Mouse (Mus musculus): ENCODE results near the gene Ifna15. TPM values are rescaled to one million over a fixed set of nuclear protein-coding genes. Genes with fewer than 3 reads are reported as not detected.
A peak's percentile ranks its signal among the peaks of the same experiment; 100 is the strongest.
"Not testable (repeated sequence)": the region's sequence is repeated elsewhere in the genome, so short reads cannot be mapped to it uniquely, and the experiment has no call there.

Gene Ifna15
- not detected in 2 replicates for polyA plus RNA-seq (2012; rRNA removed)

- not testable (repeated sequence) for H3K36me3 ChIP-seq (ENCODE audit: control insufficient read depth, insufficient read depth, low read length); H3K4me1 ChIP-seq (ENCODE audit: control insufficient read depth, insufficient read depth, insufficient read length, low read length); H3K27me3 ChIP-seq (ENCODE audit: control insufficient read depth, insufficient read depth, low read length); H3K27ac ChIP-seq (ENCODE audit: insufficient read depth, low read depth, low read length); H3K4me3 ChIP-seq (ENCODE audit: low read depth, low read length)
Measured at GRCm38 (mm10) chr4:88558145-88558544, at the start of gene Ifna15. Gene Ifna15, minus strand, starts transcription at chr4:88558245.

DNA sequence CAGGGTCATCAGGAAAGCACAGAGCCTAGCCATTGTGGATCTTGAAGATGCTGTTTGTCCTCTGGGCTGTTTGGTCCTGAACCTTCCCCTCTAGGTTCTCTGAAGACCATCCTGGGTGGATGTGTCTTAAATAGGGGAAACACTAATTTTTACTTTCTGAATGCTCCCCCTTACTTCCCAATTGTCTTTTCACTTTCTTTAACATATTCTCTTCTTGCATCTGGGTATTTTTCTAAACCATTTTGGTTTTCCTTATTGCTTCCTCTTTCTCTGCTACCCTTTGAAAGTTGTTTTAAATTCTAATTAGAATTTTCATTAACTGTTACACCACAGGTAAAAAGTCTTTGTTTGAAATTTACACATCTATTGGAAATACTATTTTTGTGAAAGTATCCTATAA lies 45.2 kb upstream of the Ifna15 start, which contains the start of gene Ifna12:
TSS of gene Ifna12 (minus strand) at position 101 of the 400 bp plus-strand sequence.
- Histone ChIP-seq H3K27me3 (ENCODE audit: control insufficient read depth, insufficient read depth, low read length) (no peaks in the 10 kb centered on the region), H3K27ac (ENCODE audit: insufficient read depth, low read depth, low read length) (no peak within 1 kb of the TSS), H3K4me1 (ENCODE audit: control insufficient read depth, insufficient read depth, insufficient read length, low read length) (no peaks in the 10 kb centered on the region), H3K36me3 (ENCODE audit: control insufficient read depth, insufficient read depth, low read length) (no peaks in the 10 kb centered on the region), H3K4me3 (ENCODE audit: low read depth, low read length) (no peak within 1 kb of the TSS)
- TF ChIP-seq POLR2A (IDR thresholded peaks at IDR 0.05; ENCODE audit: low read depth, low read length) (no peak), CTCF (IDR thresholded peaks at IDR 0.05; ENCODE audit: extremely low read depth, insufficient read length, insufficient replicate concordance, low read depth, low read length) (no peak)

DNA sequence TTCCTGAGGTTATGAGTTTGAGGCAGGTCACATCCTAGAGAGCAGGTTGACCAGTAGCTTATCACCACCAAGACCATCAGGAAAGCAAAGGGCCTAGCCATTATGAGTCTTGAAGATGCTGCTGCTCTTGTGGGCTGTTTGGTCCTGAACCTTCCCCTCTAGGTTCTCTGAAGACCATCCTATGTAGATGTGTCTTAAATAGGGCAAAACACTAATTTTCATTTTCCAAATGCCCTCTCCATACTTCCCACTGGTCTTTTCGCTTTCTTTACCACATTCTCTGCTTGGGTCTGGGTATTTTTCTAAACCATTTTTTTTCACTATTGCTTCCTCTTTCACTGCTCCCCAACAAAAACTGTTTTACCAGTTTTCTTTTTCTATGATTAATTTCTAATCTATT lies 34.2 kb upstream of the Ifna15 start, which contains the start of gene Ifna9:
TSS of gene Ifna9 (minus strand) at position 101 of the 400 bp plus-strand sequence.
- H3K4me1 ChIP-seq (ENCODE audit: control insufficient read depth, insufficient read depth, insufficient read length, low read length), result no peaks in the 10 kb centered on the region
- no peaks in the 10 kb centered on the region for H3K36me3 ChIP-seq (ENCODE audit: control insufficient read depth, insufficient read depth, low read length)
- TF ChIP-seq POLR2A (IDR thresholded peaks at IDR 0.05; ENCODE audit: low read depth, low read length) (no peak), CTCF (IDR thresholded peaks at IDR 0.05; ENCODE audit: extremely low read depth, insufficient read length, insufficient replicate concordance, low read depth, low read length) (no peak)
- H3K27ac ChIP-seq (ENCODE audit: insufficient read depth, low read depth, low read length), result no peak within 1 kb of the TSS
- no peak within 1 kb of the TSS for H3K4me3 ChIP-seq (ENCODE audit: low read depth, low read length)
- H3K27me3 ChIP-seq (ENCODE audit: control insufficient read depth, insufficient read depth, low read length), result no peaks in the 10 kb centered on the region
- 66% methylated on average over 1 of the region's 1 CpGs for WGBS

DNA sequence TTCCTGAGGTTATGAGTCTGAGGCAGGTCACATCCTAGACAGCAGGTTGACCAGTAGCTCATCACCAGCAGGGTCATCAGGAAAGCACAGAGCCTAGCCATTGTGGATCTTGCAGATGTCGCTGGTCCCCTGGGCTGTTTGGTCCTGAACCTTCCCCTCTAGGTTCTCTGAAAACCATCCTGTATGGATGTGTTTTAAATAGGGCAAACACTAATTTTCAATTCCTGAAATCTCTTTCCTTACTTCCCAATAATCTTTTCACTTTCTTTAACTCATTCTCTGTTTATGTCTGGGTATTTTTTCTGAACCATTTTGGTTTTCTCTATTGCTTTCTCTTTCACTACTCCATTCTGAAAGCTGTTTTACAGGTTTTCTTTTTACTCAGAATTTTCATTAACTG lies 13.7 kb upstream of the Ifna15 start, which contains the start of gene Ifna14:
TSS of gene Ifna14 (minus strand) at position 101 of the 400 bp plus-strand sequence.
- Histone ChIP-seq H3K36me3 (ENCODE audit: control insufficient read depth, insufficient read depth, low read length) (no peaks in the 10 kb centered on the region), H3K4me1 (ENCODE audit: control insufficient read depth, insufficient read depth, insufficient read length, low read length) (no peaks in the 10 kb centered on the region), H3K27me3 (ENCODE audit: control insufficient read depth, insufficient read depth, low read length) (no peaks in the 10 kb centered on the region), H3K4me3 (ENCODE audit: low read depth, low read length) (no peak within 1 kb of the TSS), H3K27ac (ENCODE audit: insufficient read depth, low read depth, low read length) (no peak within 1 kb of the TSS)
- WGBS, result 77% methylated on average over 1 of the region's 1 CpGs
- no peak for TF ChIP-seq POLR2A (IDR thresholded peaks at IDR 0.05; ENCODE audit: low read depth, low read length)
- no peak for TF ChIP-seq CTCF (IDR thresholded peaks at IDR 0.05; ENCODE audit: extremely low read depth, insufficient read length, insufficient replicate concordance, low read depth, low read length)

GRCm38 (mm10) chr4:88561791-88562190 lies 3.7 kb upstream of the Ifna15 start:
- Histone ChIP-seq H3K36me3 (ENCODE audit: control insufficient read depth, insufficient read depth, low read length) (no peaks in the 10 kb centered on the region), H3K4me3 (ENCODE audit: low read depth, low read length) (no peak overlapping the region), H3K4me1 (ENCODE audit: control insufficient read depth, insufficient read depth, insufficient read length, low read length) (no peaks in the 10 kb centered on the region), H3K27me3 (ENCODE audit: control insufficient read depth, insufficient read depth, low read length) (no peaks in the 10 kb centered on the region), H3K27ac (ENCODE audit: insufficient read depth, low read depth, low read length) (no peak overlapping the region)
- TF ChIP-seq CTCF (IDR thresholded peaks at IDR 0.05; ENCODE audit: extremely low read depth, insufficient read length, insufficient replicate concordance, low read depth, low read length) (no peak), POLR2A (IDR thresholded peaks at IDR 0.05; ENCODE audit: low read depth, low read length) (no peak)
- 93% methylated on average over 1 of the region's 1 CpGs for WGBS

- peak overlapping the region; percentile 62 for H3K4me3 ChIP-seq (ENCODE audit: low read depth, low read length)
- 19% methylated on average over 22 of the region's 22 CpGs for WGBS
- H3K4me1 ChIP-seq (ENCODE audit: control insufficient read depth, insufficient read depth, insufficient read length, low read length), result no peaks in the 10 kb centered on the region; the same call in 1 of the 2 replicates
- H3K36me3 ChIP-seq (ENCODE audit: control insufficient read depth, insufficient read depth, low read length), result no peaks in the 10 kb centered on the region
- TF ChIP-seq CTCF (IDR thresholded peaks at IDR 0.05; ENCODE audit: extremely low read depth, insufficient read length, insufficient replicate concordance, low read depth, low read length) (peak; percentile 90), POLR2A (IDR thresholded peaks at IDR 0.05; ENCODE audit: low read depth, low read length) (no peak)
- no peak overlapping the region for H3K27ac ChIP-seq (ENCODE audit: insufficient read depth, low read depth, low read length)
- no peaks in the 10 kb centered on the region for H3K27me3 ChIP-seq (ENCODE audit: control insufficient read depth, insufficient read depth, low read length)
Measured at GRCm38 (mm10) chr4:88550161-88550945, 7.7 kb downstream of the Ifna15 start.

DNA sequence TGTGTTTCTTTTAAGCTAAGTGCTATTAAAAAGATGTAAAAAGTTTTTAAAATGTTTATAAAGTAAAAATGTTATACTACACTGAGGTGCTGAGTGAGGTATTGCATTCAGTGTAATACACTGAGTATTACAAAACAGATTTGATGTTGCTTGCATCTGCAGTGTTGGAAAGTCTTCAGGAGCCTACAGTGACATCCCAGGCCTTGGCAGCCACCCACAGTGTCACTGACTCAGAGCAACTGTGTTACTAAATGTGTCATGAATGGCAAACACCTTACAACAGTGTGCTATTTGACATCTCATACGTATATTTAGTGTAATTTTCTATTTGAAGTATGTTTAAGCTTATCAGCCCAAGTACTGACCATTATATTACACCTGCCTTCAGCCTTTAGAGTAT lies 10.1 kb downstream of the Ifna15 start:
- TF ChIP-seq CTCF (IDR thresholded peaks at IDR 0.05; ENCODE audit: extremely low read depth, insufficient read length, insufficient replicate concordance, low read depth, low read length), result no peak
- no peak for TF ChIP-seq POLR2A (IDR thresholded peaks at IDR 0.05; ENCODE audit: low read depth, low read length)
- 52% methylated on average over 1 of the region's 1 CpGs for WGBS
- no peaks in the 10 kb centered on the region for H3K27me3 ChIP-seq (ENCODE audit: control insufficient read depth, insufficient read depth, low read length)
- H3K4me3 ChIP-seq (ENCODE audit: low read depth, low read length), result no peak overlapping the region
- no peaks in the 10 kb centered on the region; the same call in 1 of the 2 replicates for H3K4me1 ChIP-seq (ENCODE audit: control insufficient read depth, insufficient read depth, insufficient read length, low read length)
- no peaks in the 10 kb centered on the region for H3K36me3 ChIP-seq (ENCODE audit: control insufficient read depth, insufficient read depth, low read length)
- no peak overlapping the region for H3K27ac ChIP-seq (ENCODE audit: insufficient read depth, low read depth, low read length)
